In genomic region chr11:79644717-79645191, GRCm38 (mm10) we compare ENCODE assay signal across 13 mouse cellular contexts. TPM values are rescaled to one million over a fixed set of nuclear protein-coding genes. Genes with fewer than 3 reads are reported as not detected.
DNase-seq lines count a peak whose midpoint lies in the region; ATAC-seq and TF ChIP-seq lines count a peak whose summit lies in the region.
"Had no signal": no experiment of that assay in that cellular context is flagged by ENCODE, and none has a peak within 500 bp of the region (broad histone marks: within the 10 kb centered on the region; RNA-seq: fewer than 3 reads in every experiment).

No protein-coding gene starts in this region.

- no peak overlapping the region for H3K9ac ChIP-seq in forebrain, embryonic 16.5 days (replicated peaks; ENCODE audit: low read depth, low read length)
- no peak overlapping the region for H3K9ac ChIP-seq in hindbrain, postnatal 0 days (replicated peaks; ENCODE audit: low read length)
- H3K9ac ChIP-seq in liver, embryonic 12.5 days = no peak overlapping the region
- H3K9ac ChIP-seq in intestine, embryonic 15.5 days = no peak overlapping the region
- H3K9ac ChIP-seq: embryonic facial prominence, embryonic 13.5 days had no signal

- intact Hi-C loops in left cerebral cortex, postnatal 4 days (cut with DNase I) = no loop called here
- intact Hi-C loops in left cerebral cortex, postnatal 25 days (cut with DNase I) = no loop called here

- peak; percentile 58 for DNase-seq in left cerebral cortex, postnatal 4 days
- no peak for DNase-seq in left cerebral cortex, postnatal 25 days (ENCODE audit: low spot score in 2 of 2)
- peak; percentile 40 for DNase-seq in hindbrain, postnatal 0 days (ENCODE audit: low spot score)
- DNase-seq: right cerebral cortex, postnatal 25 days; thymus, postnatal 4 days had no signal

- H3K9me3 ChIP-seq in forebrain, embryonic 16.5 days (ENCODE audit: control insufficient read depth, low read length) = no peaks in the 10 kb centered on the region
- H3K9me3 ChIP-seq in hindbrain, postnatal 0 days (ENCODE audit: low read length) = no peaks in the 10 kb centered on the region
- H3K9me3 ChIP-seq in liver, embryonic 12.5 days (replicated peaks) = no peaks in the 10 kb centered on the region
- no peaks in the 10 kb centered on the region for H3K9me3 ChIP-seq in intestine, embryonic 15.5 days
- H3K9me3 ChIP-seq: embryonic facial prominence, embryonic 13.5 days; G1E; megakaryocyte, embryonic 14.5 days had no signal

- TF ChIP-seq CTCF in hindbrain, postnatal 0 days (IDR thresholded peaks at IDR 0.05; ENCODE audit: low read depth) = no peak

- H3K36me3 ChIP-seq in forebrain, embryonic 16.5 days (ENCODE audit: control insufficient read depth, insufficient read depth) = no peaks in the 10 kb centered on the region
- H3K36me3 ChIP-seq in hindbrain, postnatal 0 days (ENCODE audit: insufficient read depth, low read length) = no peaks in the 10 kb centered on the region
- no peaks in the 10 kb centered on the region for H3K36me3 ChIP-seq in liver, embryonic 12.5 days
- no peaks in the 10 kb centered on the region for H3K36me3 ChIP-seq in intestine, embryonic 15.5 days
- H3K36me3 ChIP-seq: embryonic facial prominence, embryonic 13.5 days; G1E had no signal

- no peak overlapping the region for H3K4me3 ChIP-seq in forebrain, embryonic 16.5 days (replicated peaks; ENCODE audit: low read length)
- no peak overlapping the region for H3K4me3 ChIP-seq in hindbrain, postnatal 0 days (ENCODE audit: low read length)
- no peak overlapping the region for H3K4me3 ChIP-seq in liver, embryonic 12.5 days
- H3K4me3 ChIP-seq in intestine, embryonic 15.5 days (replicated peaks) = no peak overlapping the region
- H3K4me3 ChIP-seq: embryonic facial prominence, embryonic 13.5 days; megakaryocyte, embryonic 14.5 days had no signal

- H3K4me1 ChIP-seq in forebrain, embryonic 16.5 days (replicated peaks; ENCODE audit: control insufficient read depth, insufficient read depth, low read length) = peaks cover 25% of the 10 kb centered on the region
- peaks cover 29% of the 10 kb centered on the region for H3K4me1 ChIP-seq in hindbrain, postnatal 0 days (ENCODE audit: insufficient read depth, low read length)
- peaks cover 14% of the 10 kb centered on the region for H3K4me1 ChIP-seq in liver, embryonic 12.5 days
- H3K4me1 ChIP-seq in intestine, embryonic 15.5 days (replicated peaks) = peaks cover 18% of the 10 kb centered on the region

- H3K4me2 ChIP-seq in forebrain, embryonic 16.5 days (ENCODE audit: low read length) = no peak overlapping the region
- no peak overlapping the region for H3K4me2 ChIP-seq in hindbrain, postnatal 0 days (ENCODE audit: low read depth, low read length)
- H3K4me2 ChIP-seq in liver, embryonic 12.5 days = no peak overlapping the region
- H3K4me2 ChIP-seq in intestine, embryonic 15.5 days (replicated peaks) = no peak overlapping the region
- H3K4me2 ChIP-seq: embryonic facial prominence, embryonic 13.5 days had no signal

- H3K27me3 ChIP-seq in forebrain, embryonic 16.5 days (replicated peaks; ENCODE audit: control insufficient read depth, insufficient read depth, low read length) = no peaks in the 10 kb centered on the region
- H3K27me3 ChIP-seq in hindbrain, postnatal 0 days (ENCODE audit: insufficient read depth, low read length) = no peaks in the 10 kb centered on the region
- peaks cover 28% of the 10 kb centered on the region for H3K27me3 ChIP-seq in liver, embryonic 12.5 days (replicated peaks)
- H3K27me3 ChIP-seq in intestine, embryonic 15.5 days (replicated peaks) = no peaks in the 10 kb centered on the region; the same call in 1 of the 2 replicates
- H3K27me3 ChIP-seq: embryonic facial prominence, embryonic 13.5 days had no signal

- H3K27ac ChIP-seq in forebrain, embryonic 16.5 days (ENCODE audit: low read length) = peak overlapping the region; percentile 30; the same call in 1 of the 2 replicates
- peak overlapping the region; percentile 54 for H3K27ac ChIP-seq in hindbrain, postnatal 0 days
- H3K27ac ChIP-seq in liver, embryonic 12.5 days = no peak overlapping the region
- H3K27ac ChIP-seq in intestine, embryonic 15.5 days = no peak overlapping the region
- H3K27ac ChIP-seq: embryonic facial prominence, embryonic 13.5 days had no signal

- no peak for ATAC-seq in forebrain, embryonic 16.5 days
- ATAC-seq in hindbrain, postnatal 0 days = no peak
- 0 out of 2 replicates have a peak, but pooled peaks have one; percentile 32 for ATAC-seq in monocyte, adult 5-6 weeks (replicated peaks; ENCODE audit: insufficient number of reproducible peaks, low FRiP score, low TSS enrichment, poor library complexity, severe bottlenecking)
- ATAC-seq in CD4-positive, CD25-positive, alpha-beta regulatory T cell, adult 4 months = no peak
- ATAC-seq in liver, embryonic 12.5 days = no peak
- no peak for ATAC-seq in intestine, embryonic 15.5 days

- WGBS in forebrain, embryonic 16.5 days = 40% methylated on average over 8 of the region's 8 CpGs
- 28% methylated on average over 8 of the region's 8 CpGs for WGBS in hindbrain, postnatal 0 days
- WGBS in liver, embryonic 12.5 days (ENCODE audit: insufficient replicate concordance) = 48% methylated on average over 8 of the region's 8 CpGs
- 53% methylated on average over 8 of the region's 8 CpGs for WGBS in intestine, embryonic 15.5 days

RNA-seq across cellular contexts. Expression of gene Rab11fip4, which starts 53.7 kb away (rescaled TPM):
- 100 to 1,000 TPM; 142 to 144 TPM for total RNA-seq in left cerebral cortex, postnatal 4 days (2021)
- total RNA-seq in left cerebral cortex, postnatal 25 days (2021) = 100 to 1,000 TPM; 235 to 238 TPM
- polyA plus RNA-seq in forebrain, embryonic 16.5 days (2015; fragmentation: Nextera tagmentation; extraction: Ambion mirVana) = 28.5 and 31.6 TPM in 2 replicates
- total RNA-seq in hindbrain, postnatal 0 days (2014; rRNA removed) = 66.4 and 69.3 TPM in 2 replicates
- polyA plus RNA-seq in hindbrain, postnatal 0 days (2015; fragmentation: Nextera tagmentation; extraction: Ambion mirVana) = 17.3 and 17.4 TPM in 2 replicates
- total RNA-seq in monocyte, adult 5-6 weeks (2017) = 18.7 to 29.0 TPM (median 19.5 TPM) in 3 replicates
- 10 to 100 TPM in 1 of 2 experiments, 1 to 10 TPM in 1; 8.3 to 13.0 TPM for polyA plus RNA-seq in CD4-positive, CD25-positive, alpha-beta regulatory T cell, adult 4 months (2017; shearing (Covaris generic))
- polyA plus RNA-seq in liver, embryonic 12.5 days (2016; fragmentation: Nextera tagmentation; extraction: Ambion mirVana) = 1.1 and 1.5 TPM in 2 replicates
- polyA plus RNA-seq in intestine, embryonic 15.5 days (2015; fragmentation: Nextera tagmentation; extraction: Ambion mirVana) = 1.7 and 1.8 TPM in 2 replicates
- polyA plus RNA-seq: G1E had no signal

Comparison
In these comparisons a context has a peak if more than half of its experiments do, and no peak if none do; other contexts are left out.
1. DNase-seq: peak in left cerebral cortex, postnatal 4 days (single experiment) and hindbrain, postnatal 0 days (single experiment); none in left cerebral cortex, postnatal 25 days (0 of 2).
2. H3K27ac ChIP-seq: peak in forebrain, embryonic 16.5 days (single experiment) and hindbrain, postnatal 0 days (single experiment); none in liver, embryonic 12.5 days (single experiment) and intestine, embryonic 15.5 days (single experiment).